Mouse (Mus musculus): Measurements from ENCODE around the gene Olfr447. TPM values are rescaled to one million over a fixed set of nuclear protein-coding genes. Genes with fewer than 3 reads are reported as not detected.
A peak's percentile ranks its signal among the peaks of the same experiment; 100 is the strongest.

The Olfr447 gene
- not detected in 2 replicates for polyA plus RNA-seq (2012; rRNA removed)

DNA sequence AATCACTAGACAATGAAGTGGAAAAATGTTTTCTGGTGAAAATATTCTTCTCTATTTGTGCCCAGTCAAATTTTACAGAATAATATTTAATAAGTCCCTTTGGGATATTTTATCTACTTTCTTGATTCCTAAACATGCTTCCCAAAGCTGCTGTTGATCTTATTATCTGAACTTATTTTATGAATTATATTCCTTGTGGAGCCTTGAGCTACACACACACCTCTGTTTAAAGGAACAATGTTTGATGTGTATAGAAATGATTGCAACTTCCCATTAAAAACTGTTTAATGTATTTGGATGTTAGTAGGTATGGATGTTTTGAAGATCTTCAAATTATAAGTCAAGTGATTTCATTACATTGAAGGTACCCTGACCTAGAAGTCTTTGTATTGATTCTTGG lies at the start of gene Olfr447:
Gene Olfr447 (plus strand): TSS at position 301 of the 400 bp plus-strand sequence.
- no peak for DNase-seq (ENCODE audit: low read depth, low spot score)

DNA sequence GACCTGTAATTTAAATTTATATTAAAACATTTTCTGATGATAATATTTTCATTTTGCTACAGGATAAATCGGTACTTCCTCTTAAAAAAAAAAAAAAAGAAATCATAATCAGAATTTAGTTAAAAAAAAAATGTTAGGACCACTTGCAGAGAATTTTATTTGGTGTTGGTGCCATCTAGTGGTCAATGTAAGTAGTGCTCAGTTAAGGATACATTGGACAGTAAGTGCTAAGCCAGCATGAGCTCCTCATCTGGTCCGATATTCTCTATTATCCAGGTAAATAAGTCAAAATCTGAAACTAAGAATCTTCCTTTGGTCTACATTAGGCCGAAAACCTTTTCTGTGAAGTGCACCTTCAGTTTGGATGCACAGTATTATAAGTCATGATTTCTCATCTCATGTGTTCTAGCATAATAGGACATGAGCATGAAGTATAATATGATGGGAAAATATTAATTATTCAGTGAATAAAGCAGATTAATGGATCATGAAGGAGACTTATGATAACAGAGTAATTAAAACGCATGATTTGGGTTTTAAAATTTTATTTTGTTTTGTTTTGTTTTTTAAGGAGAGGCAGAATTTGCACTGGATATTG lies 48.4 kb upstream of the Olfr447 start:
- DNase-seq (ENCODE audit: low read depth, low spot score) = peak; percentile 21
- WGBS = 6% methylated on average over 4 of the region's 4 CpGs

DNA sequence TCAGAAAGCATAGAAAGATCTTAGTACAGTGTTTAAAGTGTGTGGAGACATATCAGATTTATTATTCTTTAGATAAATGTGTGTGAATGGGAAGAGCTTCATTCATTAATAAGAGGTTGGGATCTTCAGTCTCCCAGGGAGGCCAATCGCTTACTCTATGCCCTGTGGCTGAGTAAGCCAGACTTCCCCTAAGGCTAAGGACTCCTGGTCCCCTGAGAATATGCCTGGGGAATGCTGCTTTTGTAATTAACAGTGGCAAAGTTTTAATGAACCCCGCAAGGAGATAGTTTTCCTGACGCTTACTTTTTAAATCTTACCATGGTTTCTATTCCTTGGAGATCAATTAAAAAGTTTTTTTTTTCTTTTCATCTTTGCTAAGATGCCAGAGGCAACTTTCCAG lies 39.0 kb upstream of the Olfr447 start:
- DNase-seq (ENCODE audit: low read depth, low spot score) = no peak
- 86% methylated on average over 3 of the region's 3 CpGs for WGBS

DNA sequence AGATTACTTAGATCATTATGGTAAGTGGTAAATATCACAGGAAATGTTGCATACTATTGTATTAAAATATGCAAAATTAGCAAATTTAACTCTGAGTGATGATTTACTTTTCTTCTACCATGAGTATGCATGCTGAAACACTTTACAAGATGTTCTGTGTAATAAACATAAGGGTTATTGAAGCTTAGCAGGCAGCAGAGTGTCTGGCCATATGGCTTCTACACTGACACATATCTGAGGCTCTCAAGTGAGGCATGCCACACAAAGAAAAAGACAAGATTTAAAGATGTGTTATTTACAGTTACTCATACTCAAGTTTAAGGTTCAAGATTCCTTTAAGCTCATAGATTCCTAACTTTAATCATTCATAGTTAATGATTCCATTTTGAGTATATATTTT lies 32.4 kb upstream of the Olfr447 start:
- no peak for DNase-seq (ENCODE audit: low read depth, low spot score)

DNA sequence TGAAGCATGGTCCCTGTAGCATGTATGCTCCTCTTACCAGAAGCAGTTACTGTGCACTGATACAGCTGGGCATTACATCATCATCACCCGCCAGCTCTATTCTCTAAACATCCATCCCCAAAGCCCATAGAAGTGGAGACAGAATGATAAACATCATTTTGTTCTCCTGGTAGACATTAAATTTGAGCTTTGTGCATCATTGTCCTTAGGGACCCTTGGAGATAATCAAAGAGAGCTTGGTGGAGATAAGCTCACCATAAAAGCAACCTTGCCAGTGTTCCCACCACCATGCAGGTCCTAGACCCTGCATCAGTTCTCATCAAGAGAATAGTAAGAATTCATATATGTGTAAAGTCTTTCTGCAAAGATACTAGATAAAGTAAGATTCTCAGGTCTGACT lies 18.5 kb upstream of the Olfr447 start, which contains the start of gene Olfr448:
Gene Olfr448 (plus strand): TSS at position 301 of the 400 bp plus-strand sequence.
- 90% methylated on average over 1 of the region's 1 CpGs for WGBS
- no peak for DNase-seq (ENCODE audit: low read depth, low spot score)

DNA sequence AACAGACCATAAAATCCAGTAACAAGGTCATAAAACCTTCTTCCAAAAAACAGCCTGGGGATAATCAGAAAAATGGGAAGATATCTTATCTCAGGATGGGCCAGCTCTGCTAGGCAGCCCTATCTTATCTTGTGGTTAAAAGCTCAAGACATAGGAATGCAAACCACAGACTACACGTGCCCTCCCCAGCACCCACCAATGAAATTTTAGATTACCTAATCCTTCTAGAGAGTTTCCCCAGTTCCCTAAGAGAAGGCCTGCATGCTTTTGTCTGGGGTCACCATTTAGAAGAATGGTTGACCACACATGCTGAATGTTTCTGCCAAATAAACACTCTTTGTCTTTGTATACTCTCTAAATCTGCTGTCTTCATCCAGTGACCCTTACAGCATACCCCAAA lies 8.3 kb upstream of the Olfr447 start:
- 14% methylated on average over 1 of the region's 1 CpGs for WGBS
- DNase-seq (ENCODE audit: low read depth, low spot score) = no peak

DNA sequence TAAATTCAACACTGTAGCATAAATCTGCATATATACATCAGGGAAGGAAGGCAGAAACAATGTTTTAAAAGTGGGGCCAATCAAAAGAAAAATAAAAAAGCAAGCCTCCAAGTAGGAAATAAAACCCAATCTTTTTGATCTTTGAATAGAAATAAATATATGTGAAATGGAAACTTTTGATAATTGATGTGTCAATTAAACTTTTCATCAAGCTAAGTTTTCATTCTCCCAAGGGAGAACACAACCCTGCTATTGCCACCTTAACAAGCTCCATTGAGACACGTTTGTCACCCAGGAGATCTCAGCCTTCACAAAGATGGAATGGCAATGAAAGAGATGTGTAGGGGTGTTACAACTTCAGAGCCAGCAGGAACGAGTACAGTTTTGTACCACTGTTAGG lies 12.4 kb downstream of the Olfr447 start, which contains the start of gene Olfr446:
Gene Olfr446 (plus strand): TSS at position 301 of the 400 bp plus-strand sequence.
- 54% methylated on average over 2 of the region's 2 CpGs for WGBS
- DNase-seq (ENCODE audit: low read depth, low spot score) = no peak

DNA sequence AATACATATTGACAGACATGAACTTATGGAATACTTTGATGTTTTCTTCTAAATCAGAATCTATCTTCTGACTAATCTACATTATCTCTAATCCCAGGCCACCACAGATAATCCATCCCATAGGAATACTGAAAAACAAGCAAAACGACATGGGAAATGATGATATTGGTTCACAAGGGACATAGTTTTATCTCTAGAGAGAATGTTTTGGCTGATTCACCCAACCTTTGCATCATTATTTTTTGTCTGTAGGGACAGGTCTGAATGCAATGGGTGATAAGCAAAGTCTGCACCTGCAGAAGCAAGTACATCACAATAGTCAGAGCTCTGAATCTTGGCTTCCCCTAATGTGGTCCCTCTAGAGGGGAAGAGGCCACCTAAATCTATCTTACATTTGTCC lies 40.1 kb downstream of the Olfr447 start, which contains the start of gene Olfr444:
Gene Olfr444 (plus strand): TSS at position 301 of the 400 bp plus-strand sequence.
- DNase-seq (ENCODE audit: low read depth, low spot score) = no peak
- 75% methylated on average over 1 of the region's 1 CpGs for WGBS

Other genes starting within 250 kb of the Olfr447 start
- 5.1 and 7.0 TPM in 2 replicates for gene Tcaf1, start 198.8 kb upstream of the Olfr447 start, polyA plus RNA-seq (2012; rRNA removed)
- gene Olfr453, start 169.5 kb upstream of the Olfr447 start, polyA plus RNA-seq (2012; rRNA removed) = not detected in 2 replicates
- gene Olfr38, start 152.5 kb upstream of the Olfr447 start, polyA plus RNA-seq (2012; rRNA removed) = not detected in 2 replicates
- gene Olfr452, start 123.8 kb upstream of the Olfr447 start, polyA plus RNA-seq (2012; rRNA removed) = not detected in 2 replicates
- gene Olfr450, start 96.9 kb upstream of the Olfr447 start, polyA plus RNA-seq (2012; rRNA removed) = not detected in 2 replicates
- not detected in 2 replicates for gene Olfr449, start 74.5 kb upstream of the Olfr447 start, polyA plus RNA-seq (2012; rRNA removed)
- gene Olfr448, start 18.4 kb upstream of the Olfr447 start, polyA plus RNA-seq (2012; rRNA removed) = not detected in 2 replicates
- gene Olfr446, start 12.5 kb downstream of the Olfr447 start, polyA plus RNA-seq (2012; rRNA removed) = not detected in 2 replicates
- not detected in 2 replicates for gene Olfr444, start 40.2 kb downstream of the Olfr447 start, polyA plus RNA-seq (2012; rRNA removed)
- gene Olfr441, start 197.5 kb downstream of the Olfr447 start, polyA plus RNA-seq (2012; rRNA removed) = not detected in 2 replicates
- gene Olfr237-ps1, start 237.7 kb downstream of the Olfr447 start, polyA plus RNA-seq (2012; rRNA removed) = not detected in 2 replicates